Mouse (Mus musculus) embryo, embryonic 11.5 days (tissue): Measurements from ENCODE around the gene Tmed4.

Experiments
- DNase-seq: peaks from one replicate; pipeline ENCODE4 v3.0.0-alpha.2; 2012; ENCODE audit warnings: low read depth, low spot score

The Tmed4 gene

DNA sequence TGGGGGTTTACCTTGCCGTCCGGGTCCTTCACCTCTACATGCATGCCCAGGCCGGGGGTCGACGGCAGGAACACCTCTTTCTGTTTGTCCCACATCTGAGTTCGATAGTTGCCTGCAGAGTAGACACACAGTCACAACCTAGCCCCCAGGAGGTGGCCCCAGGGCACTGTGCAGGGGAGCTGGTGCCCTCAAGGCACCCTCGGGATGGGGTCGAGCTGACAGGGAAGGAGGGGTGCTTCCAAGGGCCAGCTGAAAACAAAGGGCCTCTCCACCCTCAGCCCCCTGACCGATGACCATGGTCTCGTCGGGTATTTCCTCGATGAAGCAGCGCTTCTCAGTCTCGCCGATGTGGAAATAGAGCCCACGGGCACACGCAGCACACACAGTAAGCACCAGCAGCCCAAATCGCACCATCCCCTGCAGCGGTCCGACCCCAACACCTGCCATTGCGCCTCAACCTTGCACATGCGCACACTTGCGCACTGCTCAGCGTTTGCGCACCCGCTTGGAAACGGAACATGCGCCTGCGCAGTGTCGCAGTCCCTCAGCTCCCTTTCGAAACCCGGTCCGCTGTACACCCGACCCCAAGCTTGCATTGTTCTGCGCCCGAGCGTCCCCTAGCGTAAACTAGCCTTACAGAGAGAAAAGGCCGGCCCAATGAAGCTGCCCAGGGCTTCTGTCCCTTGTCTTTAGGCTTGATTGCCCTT lies at the start of gene Tmed4:
Tmed4 (minus strand) TSS at position 484 of the 707 bp plus-strand sequence.
- peak; percentile 98 for DNase-seq

- DNase-seq: no peak
Measured at GRCm38 (mm10) chr11:6323348-6323747, 48.7 kb upstream of the Tmed4 start.

DNA sequence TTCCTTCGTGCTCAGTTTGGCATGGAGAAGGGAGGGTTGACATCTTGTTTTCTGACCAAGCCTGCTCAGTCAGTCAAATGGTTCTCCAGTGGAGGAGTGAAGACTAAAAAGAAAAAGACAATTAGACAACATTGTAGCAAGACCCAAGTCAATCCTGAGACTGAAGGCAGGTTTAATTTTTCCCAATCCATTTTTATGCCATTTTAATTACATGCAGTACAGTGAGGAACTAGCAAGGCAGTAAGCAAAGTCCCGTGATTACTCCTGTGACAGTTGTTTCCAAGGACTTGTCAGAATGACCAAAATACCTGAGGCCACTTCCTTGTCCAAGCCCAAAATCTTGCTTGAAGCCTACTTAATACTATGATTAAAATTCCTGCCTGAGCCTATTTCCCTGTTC lies 47.4 kb upstream of the Tmed4 start:
- no peak for DNase-seq

- no peak for DNase-seq
Measured at GRCm38 (mm10) chr11:6319374-6319773, 44.7 kb upstream of the Tmed4 start.

DNA sequence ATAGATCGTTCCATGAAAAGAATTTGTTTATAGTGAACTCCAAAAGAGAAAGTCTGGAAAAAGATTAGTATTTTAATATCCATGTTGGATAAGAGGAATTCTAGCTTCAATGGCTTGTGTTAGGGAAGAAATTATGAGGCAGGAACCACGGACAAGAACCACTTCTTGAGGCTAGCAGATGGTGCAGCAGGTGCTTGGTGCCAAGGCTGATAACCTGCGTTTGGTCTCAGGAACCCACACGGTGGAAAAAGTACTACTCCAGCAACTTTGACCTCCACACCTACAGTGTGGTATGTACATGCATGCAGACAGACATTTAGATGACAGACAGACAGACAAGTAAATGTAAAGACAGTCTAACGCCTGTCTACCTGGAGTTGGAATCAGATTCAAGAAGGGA lies 43.9 kb upstream of the Tmed4 start:
- no peak for DNase-seq

DNA sequence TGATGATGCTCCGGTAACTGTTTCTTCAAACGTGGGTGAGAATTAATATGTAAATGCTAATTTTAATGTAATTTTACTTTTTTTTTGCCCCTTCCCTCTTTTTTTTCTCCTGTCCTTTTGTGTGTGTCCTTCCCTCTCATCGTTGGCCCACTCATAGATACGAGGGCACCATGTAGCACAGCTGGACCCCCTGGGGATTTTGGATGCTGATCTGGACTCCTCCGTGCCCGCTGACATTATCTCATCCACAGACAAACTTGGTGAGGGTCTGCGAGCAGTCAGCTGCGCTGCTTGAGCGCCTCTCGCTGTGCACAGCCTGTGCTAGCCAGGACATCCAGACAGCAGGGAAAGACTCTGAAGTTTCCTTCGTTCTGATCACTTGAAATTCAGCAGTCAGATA lies 42.2 kb upstream of the Tmed4 start:
- no peak for DNase-seq

DNA sequence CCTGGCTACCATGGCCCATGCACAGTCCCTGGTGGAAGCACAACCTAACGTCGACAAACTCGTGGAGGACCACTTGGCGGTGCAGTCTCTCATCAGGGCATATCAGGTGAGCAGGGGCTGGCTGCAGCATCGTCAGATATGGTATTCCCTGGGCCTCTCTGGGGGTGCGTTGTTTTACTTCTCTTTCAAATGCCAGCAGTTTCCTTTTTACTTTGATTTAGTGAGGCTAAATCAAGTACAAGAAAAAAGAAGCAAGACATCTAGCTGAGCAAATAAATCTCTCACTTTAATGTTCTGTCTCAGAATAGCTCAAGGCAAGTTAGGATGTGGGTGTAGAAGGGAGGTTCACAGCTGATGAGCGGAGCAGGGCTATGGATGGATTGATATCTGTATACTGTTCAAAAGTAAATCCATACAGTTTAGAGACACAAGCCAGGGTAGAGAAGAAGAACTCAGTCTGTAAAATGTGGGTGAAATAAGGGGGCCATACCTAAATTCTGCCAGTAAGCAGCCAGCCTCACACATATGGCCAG lies 39.3 kb upstream of the Tmed4 start:
- DNase-seq: no peak

- no peak for DNase-seq
Measured at GRCm38 (mm10) chr11:6308181-6308580, 33.5 kb upstream of the Tmed4 start.

DNA sequence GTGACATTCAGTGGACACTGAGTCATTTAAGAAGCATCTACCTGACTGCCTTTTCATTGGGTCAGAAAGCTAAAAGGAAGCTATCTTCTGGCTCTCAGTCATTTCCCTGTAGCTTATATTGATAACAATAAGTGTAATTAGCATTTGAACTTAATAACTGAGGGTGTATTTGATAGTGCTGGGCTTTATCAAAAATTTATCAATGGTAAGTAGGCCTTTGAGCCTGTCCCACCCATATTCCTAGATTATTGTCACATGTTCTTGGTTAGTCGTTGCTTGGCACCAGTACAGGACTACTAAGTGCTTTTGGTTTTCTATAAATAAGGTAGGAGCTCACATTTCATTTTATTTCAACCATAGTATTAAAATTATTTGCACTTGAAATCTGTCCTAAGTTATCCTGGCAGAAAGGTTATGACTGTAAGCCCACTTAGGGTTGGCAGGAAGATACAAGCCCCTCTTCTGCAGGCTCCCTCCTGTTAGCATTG lies 31.3 kb upstream of the Tmed4 start:
- DNase-seq: no peak

DNA sequence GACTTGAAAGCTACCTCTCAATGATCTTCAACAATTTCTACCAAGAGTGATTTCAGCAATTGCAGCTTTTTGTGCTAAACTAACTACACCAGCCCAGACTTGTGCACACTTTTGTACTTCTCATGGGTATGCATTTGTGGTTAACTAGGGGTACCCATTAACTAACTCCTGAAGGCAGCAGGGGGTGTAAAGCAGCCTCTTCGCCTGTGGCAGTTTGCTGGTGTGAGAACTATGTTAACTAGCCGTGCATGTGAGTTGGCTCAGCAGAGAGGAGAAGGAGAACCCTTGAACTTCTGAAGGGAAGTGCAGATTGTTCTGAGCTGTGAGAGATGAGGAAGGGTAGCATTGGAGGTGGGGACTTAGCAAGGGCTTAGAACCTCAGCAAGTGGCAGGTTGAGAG lies 28.1 kb upstream of the Tmed4 start:
- no peak for DNase-seq

DNA sequence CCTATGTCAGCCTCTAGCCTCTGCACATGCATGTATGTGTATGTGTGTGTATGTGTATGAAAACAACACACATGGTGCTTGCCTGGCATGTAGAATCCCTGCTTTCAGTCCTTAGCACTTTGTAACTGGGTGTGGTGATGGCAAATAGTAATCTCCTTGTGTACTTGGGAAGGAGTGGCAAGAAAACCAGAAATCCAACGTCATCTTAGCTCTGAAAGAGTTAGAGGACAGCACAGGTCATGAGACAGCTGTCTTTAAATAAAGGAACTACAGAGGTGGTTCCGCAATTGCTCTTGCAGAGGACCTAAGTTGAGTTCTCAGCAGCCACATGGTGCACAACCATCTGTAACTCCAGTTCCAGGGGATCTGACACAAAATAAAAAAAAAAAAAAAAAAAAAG lies 24.8 kb upstream of the Tmed4 start:
- no peak for DNase-seq

- DNase-seq: no peak
Measured at GRCm38 (mm10) chr11:6296077-6296476, 21.4 kb upstream of the Tmed4 start.

- no peak for DNase-seq
Measured at GRCm38 (mm10) chr11:6294632-6295031, 20.0 kb upstream of the Tmed4 start.

GRCm38 (mm10) chr11:6293601-6294000 lies 18.9 kb upstream of the Tmed4 start:
- DNase-seq: no peak

DNA sequence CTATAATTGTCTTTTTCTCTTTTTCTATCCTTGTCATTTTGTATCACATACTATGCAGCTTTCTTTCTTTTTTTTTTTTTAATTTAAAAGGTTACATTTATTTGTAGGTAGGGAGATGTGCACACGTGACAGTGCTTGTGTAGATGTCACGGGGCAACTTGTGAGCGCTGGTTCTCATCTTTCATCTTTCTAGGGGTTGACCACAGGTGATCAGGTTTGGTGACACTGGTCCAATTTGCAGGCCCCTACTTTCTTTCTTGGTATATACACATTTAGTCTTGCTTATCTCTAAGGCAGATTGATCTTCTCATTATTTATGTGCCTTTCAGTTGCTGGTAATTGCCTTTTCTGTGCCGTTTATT lies 18.3 kb upstream of the Tmed4 start:
- DNase-seq: no peak

DNA sequence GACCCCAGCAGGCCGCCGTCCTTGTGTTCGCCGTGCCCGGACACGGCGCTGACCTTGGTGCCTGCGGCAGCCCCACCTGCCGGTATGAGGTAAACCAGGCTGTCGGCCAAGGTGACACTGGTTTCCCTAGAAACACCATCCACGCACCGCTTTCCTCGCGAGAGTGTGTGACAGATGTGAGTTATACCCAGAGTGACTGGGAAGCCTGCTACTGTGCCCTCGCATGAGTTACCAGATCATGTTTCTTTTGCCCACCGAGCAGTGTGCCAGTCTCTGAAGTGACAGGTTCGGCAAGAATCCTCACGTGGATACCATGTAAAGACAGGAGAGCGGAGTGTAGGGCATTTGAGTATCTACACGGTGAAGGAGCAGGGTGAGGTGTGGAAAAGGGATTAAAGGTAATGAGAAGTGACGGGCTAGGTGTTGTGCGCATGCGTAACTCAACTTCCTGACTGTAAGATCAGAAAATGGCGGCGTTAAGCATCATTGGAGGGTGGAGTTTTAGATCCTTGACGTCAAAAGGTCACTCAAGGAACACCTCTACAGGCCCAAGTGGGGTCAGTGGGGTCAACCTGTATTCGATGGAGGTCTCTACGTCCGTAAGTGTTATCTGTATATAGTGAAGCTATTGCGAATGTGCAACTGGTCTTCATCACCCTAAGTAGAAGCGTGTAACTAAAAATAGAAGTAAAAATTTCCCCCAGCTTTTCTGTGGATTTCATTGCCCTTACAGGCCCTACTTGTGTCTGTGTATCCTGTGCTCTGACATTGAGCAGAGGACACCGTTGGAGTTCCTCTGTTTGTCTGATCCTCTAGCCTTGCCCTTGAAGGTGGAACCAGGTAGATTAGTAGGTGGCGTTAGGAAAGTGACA lies 17.7 kb upstream of the Tmed4 start:
- peak; percentile 50 for DNase-seq

DNA sequence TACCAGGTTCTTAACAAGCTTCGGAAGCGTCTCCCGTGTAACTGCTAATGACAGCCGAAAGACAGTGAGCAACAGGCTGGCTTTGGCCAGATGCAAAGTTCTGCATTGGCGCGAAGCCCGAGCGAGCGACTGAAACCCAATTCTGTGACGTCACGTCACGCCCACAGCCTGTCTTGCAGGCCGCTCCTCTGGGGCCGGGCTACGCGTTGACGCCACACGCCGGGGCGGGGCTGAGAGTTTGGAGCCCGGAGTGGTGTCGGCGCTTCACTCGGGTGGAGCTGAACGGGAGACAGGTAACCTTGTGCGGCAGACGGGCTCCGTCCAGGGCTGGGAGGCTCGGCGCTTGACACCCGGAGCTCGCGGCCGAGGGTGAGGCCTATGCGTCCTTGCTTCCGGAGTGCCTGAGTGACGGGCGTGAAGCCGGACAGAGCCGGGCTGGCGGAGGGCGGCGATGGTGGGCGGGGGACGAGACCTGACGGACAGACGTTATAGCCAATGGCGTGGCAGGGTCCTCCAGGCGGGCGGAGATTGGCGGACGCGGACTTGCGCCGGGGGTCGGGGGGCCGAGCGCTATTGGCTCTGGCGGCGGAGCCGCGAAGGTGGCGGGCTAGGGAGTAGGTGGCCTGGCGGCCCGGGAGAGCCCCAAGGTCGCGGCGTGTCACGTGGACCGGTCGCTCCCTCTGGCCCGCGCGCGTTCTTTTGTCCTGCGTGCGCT lies 16.9 kb upstream of the Tmed4 start, which contains the start of gene Ogdh:
Ogdh (plus strand) TSS at position 233 of the 715 bp plus-strand sequence.
- DNase-seq: peak; percentile 98

GRCm38 (mm10) chr11:6290883-6291282 lies 16.2 kb upstream of the Tmed4 start:
- DNase-seq: no peak

DNA sequence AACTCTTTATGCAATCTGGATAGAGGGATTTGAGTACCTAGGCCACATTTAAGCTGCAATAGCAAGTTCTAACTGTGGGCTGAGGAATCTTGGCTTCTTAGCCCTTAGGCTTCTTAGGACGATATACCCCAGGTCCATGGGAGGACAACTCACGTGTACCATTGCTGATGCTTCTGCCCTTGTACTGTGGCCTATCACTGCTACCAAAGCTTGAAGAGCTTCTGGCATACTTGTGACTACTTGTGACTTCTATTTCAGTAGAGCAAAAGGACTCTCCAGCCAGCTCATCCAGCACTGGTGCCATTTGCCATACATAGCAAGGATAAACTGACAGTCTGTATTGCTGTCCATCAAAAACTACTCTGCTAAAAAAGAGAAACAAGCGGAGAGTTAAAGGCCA lies 15.5 kb upstream of the Tmed4 start:
- no peak for DNase-seq

DNA sequence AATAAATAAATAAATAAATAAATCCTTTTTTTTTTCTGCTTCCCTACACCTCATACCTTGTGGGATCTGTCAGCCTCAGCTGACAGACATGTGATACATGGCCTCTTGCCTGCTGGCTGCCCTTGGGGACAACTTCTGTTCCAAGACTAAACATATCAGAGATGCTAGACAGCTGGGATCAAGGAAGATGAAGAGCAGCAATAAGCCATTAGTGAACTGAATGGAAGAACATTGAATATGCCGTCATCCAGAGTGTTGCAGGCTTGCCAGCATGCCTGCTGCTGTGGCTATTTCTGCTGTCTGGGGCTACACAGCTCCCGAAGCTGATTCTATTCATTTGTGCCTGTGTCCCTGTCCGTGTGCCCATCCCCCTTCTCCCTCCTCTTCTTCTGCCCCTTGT lies 8.3 kb upstream of the Tmed4 start:
- DNase-seq: no peak

DNA sequence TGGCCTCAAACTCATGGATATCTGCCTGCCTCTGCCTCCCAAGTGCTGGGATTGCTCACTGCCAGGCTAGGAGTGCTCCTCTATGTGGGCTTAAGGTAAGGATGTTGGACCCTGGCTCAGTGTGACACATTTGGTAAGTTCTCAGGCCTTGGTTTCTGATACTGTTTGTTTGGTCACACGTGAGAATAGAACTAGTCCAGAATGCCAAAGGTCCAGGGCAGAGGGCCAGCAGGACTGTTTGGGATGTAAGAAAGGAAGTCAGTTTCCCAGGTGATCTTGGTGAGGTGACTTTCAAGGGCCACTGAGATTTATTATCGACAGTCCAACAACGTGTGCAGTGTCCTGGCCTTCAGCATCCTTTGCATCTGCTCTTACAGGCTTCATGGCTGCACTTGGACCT lies 1.8 kb upstream of the Tmed4 start:
- no peak for DNase-seq

GRCm38 (mm10) chr11:6275094-6275484 lies 419 bp upstream of the Tmed4 start:
- DNase-seq: no peak
